Mouse (Mus musculus): ENCODE data around the gene Ptpru.

Gene Ptpru

DNA sequence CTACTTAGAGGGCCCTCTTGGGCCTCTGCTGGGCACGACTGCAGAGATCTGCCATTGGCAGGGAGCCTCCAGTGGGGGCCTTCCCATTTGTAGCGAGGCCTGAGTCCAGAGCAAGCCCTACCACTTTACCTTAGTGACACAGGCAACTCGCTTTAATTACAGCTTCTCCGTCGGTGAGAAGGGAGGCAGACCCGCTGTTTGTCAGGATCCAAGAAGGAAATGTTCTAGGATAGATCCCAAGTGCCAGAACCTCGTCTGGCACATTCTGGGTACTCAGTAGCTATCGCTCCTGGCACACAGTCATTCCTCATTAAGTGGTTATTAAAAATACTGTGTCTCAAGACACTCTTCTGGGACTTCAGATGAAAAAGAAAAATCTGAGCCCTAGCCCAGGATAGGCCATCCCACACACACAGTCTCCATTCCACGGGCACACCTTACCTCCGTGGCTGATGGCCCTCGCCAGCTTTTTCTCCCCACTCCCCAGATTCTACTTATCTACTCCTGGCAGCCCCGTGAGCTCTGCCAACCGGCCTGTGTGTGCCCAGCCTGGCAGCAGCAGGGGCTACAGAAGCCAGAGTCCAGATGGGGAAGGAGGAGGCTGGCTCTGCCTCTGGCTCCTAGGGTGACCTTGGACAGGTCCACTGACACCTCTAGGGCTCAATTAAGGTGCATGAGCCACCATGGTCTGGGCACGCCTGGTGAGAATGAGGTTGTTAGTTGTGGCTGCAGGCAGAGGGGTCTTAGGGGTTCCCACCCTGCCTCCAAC, 41.6 kb downstream of the Ptpru start:
- no peak for DNase-seq (ENCODE audit: extremely low read depth, insufficient read length, low spot score)

DNA sequence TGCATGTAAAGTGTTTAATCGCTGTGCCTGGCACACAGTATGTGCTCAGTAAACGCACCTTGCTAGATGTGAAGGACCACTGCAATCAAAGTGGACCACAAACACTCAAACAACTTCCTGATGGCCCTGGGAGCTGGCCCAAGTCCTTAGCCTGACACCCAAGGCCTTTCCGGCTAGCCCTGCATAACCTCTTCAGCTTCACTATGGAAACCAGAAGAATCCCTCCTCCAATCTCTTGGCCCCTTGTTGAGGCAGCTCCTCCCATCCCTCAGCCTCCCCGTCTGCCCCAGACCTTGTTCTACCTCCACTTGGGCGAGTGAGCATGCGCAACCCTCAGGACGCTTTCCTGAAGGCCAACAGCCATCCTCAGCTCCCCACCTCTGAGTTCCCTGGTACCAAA, 51.3 kb downstream of the Ptpru start:
- no peak for DNase-seq (ENCODE audit: extremely low read depth, insufficient read length, low spot score)

GRCm38 (mm10) chr4:131784034-131784433, 54.1 kb downstream of the Ptpru start:
- no peak for DNase-seq (ENCODE audit: extremely low read depth, insufficient read length, low spot score)

GRCm38 (mm10) chr4:131781023-131781422, 57.1 kb downstream of the Ptpru start:
- DNase-seq (ENCODE audit: extremely low read depth, insufficient read length, low spot score): no peak

GRCm38 (mm10) chr4:131778616-131779275, 59.3 kb downstream of the Ptpru start:
- DNase-seq (ENCODE audit: extremely low read depth, insufficient read length, low spot score): no peak

GRCm38 (mm10) chr4:131771384-131771783, 66.7 kb downstream of the Ptpru start:
- DNase-seq (ENCODE audit: extremely low read depth, insufficient read length, low spot score): no peak

- no peak for DNase-seq (ENCODE audit: extremely low read depth, insufficient read length, low spot score)
Measured at GRCm38 (mm10) chr4:131763911-131764310, 74.2 kb downstream of the Ptpru start.

DNA sequence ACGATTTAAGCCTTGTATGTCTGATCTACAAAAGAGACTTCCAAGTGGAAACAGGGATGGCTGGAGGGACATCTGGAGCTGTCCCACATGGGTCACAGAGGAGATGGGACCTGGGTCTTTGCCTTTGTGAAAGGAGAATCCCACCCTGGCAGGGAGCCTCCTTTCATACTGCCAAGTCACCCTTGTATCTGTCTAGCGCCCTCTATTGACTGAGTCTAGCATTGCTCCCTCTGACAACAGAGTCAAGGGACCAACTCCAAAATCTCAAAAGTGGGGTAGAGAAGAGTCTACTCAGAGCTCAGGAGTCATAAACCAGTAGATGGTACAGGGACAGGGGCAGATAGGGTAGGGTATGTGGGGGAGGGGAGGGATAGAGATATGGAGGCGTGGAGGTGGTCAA, 74.6 kb downstream of the Ptpru start:
- no peak for DNase-seq (ENCODE audit: extremely low read depth, insufficient read length, low spot score)

DNA sequence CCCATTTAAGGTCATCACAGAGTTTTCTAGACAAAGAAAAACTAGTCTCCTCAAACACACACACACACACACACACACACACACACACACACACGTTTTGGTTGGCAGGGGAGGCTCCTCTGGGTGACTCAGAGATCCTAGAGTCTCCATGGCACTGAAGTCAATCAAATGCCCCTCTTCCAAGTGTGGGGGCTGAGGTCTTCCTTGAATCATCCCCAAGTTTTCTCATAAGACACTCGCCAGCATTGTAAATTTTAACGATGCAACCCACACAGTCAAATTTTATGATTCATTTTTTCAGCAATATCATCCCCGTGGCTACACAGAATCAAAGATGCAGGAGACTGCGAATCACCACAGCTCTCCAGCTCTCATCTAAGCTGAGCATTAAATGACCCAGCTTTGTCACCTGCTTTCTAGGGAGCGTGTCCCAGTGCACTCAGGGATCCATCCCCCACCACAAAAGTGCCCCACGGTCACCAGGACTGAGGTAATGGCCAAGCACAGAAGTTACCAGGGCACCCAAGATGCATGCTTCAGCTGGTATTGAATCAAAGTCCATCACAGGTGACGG, 75.8 kb downstream of the Ptpru start:
- no peak for DNase-seq (ENCODE audit: extremely low read depth, insufficient read length, low spot score)

GRCm38 (mm10) chr4:131752204-131752837, 85.8 kb downstream of the Ptpru start:
- no peak for DNase-seq (ENCODE audit: extremely low read depth, insufficient read length, low spot score)

DNA sequence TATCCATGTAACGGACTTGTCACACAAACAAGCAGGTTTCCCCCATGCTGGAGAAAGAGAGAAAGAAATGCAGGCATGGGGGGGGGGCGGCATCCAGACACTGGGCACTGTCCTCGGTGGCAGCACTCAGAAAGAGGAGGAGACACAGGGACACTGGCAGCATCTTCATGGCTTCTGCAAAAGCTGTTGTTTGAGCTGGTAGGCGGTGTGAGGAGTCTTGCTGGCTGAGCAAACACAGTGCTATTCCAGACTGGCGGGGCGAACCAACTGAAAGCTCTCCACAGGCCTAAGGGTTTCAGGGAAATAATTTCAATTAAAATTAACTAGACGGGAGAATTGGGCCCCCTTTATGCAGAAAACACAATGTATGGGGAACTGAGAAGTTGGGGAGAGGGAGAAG, 86.5 kb downstream of the Ptpru start:
- no peak for DNase-seq (ENCODE audit: extremely low read depth, insufficient read length, low spot score)

DNA sequence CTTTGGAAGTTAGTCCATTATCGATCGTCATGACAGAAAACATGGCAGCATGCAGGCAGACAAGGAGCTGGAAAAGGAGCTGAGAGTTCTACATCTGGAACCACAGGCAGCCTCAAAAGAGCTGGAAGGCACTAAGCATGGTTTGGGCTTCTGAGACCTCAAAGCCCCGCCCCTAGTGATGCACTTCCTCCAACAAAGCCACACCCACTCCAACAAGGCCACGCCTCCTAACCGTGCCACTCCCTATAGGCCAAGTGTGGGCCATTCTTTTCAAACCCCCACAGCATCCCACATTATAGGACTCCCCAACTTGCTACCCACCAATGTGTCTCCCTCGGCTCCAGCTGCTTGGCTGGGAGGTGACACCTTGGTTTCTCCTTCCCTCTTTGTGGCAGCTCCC, 88.3 kb downstream of the Ptpru start:
- no peak for DNase-seq (ENCODE audit: extremely low read depth, insufficient read length, low spot score)

DNA sequence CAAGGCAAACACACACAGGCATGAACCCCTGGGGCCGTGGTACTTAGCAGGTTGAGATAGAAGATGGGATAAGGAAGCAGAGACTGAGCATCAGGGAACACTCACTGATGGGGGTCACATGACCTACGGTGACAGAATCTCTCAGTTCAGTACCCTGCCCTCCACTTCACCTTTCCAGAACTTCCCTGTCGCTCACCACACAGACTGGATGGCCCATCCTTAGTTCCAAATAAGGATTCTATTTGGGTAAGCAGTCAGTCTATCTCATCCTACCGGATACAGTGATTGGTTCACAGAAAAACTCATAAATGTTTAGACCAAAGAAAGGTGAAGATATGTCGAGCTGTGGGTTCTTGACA, 93.4 kb downstream of the Ptpru start:
- no peak for DNase-seq (ENCODE audit: extremely low read depth, insufficient read length, low spot score)

GRCm38 (mm10) chr4:131743831-131744684, 94.0 kb downstream of the Ptpru start:
- DNase-seq (ENCODE audit: extremely low read depth, insufficient read length, low spot score): no peak

DNA sequence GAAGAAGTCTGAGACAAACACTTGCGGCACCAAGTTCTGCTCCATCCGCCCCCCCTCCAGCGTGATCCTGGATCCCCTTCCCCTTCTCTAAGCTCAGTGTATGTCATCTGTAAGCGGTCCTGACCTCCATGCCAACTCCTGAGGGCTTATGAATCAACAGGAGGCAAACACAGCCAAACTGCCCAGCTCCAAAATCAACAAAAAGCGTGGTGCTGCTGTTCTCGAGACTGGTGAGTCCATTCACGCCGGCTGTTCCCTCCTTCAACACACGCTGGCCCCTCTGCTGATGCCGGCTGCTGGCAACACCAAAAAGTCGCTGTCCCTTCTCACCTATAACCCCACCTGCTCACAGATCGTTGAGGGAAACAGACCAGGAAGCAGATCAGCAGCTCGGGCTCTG, 95.1 kb downstream of the Ptpru start:
- DNase-seq (ENCODE audit: extremely low read depth, insufficient read length, low spot score): no peak

- no peak for DNase-seq (ENCODE audit: extremely low read depth, insufficient read length, low spot score)
Measured at GRCm38 (mm10) chr4:131740621-131741020, 97.5 kb downstream of the Ptpru start.

DNA sequence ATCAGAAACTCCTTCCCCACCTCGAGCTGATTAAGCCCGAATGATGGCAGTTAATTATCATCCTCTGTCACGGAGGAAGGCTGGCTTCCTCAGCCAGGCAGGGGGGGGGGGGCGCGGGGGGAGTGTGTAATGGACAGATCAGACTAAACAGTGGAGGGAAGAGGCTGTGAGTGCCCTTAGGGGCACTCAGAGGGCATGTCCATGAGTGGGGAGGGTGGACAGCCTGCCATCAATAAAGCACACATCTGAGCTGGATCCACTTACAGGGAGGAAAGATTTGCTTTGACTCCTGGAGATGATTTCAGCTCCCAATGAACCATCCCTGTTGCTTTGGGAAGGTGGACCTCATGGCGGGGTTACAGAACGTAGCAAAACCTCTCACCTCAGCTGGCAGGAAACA, 109.5 kb downstream of the Ptpru start:
- no peak for DNase-seq (ENCODE audit: extremely low read depth, insufficient read length, low spot score)

DNA sequence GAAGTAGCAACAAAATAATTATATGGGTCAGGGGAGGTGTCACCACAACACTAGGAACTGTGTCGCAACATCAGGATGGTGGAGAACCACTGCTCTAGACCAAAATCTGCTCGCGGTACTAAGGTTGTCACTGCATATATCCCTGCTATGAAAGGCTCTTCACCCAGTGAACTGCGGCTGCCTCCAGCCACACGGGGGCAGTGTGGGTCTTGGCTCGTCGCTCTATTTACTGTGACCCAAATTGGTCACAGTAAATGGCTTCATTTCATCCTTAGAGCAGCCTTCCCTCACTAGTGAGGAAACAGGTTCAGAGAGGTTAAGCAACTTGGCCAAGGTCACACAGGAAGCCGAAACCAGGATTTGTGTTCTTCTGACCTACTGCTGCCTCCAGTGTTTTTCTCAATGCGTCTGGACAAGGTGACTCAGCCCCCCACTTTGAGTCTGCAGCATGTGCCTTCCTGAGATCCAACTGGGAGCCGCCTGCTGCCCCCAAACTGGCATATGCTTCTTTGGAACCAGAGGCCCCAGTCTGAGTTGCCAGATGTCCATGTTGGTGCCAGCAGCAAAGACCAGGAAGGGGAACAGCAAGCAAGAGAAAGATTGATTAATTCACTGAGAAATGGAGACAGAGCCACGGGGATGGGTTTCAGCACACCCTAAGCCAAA, 114.5 kb downstream of the Ptpru start:
- DNase-seq (ENCODE audit: extremely low read depth, insufficient read length, low spot score): no peak

DNA sequence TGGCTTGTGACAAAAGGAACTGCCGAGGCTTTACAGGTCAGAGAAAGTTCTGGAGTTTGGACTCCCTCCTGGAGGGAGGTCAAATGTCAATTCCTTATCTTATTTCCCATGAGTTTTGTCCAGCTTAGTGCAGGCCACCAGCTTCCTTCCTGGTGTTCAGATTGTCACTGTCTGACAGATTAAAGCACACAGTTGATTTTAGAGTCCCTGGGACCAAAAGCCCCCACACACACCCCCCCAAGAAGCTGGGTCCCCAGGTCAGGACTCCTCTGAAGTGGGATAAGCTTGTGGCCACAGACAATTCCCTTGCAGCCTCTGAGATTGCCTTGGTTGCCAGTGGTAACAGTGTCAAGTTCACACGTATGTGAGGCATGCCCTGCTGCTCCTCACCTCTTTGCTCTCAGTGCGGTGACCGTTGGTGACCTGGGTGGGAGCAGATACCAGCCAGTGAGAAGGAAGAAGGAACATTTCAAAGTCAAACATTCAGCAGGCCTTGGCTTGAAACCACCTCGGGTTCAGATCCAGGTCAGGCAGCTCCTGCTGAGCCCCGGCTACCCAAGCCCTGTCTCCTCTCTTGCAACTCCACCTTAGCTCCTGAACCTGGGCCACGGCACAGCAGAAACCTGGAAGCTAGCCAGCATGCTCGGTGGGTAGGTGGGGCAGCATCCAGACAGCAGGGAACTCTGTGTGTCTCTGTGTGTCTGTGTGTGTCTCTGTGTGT, 115.8 kb downstream of the Ptpru start:
- DNase-seq (ENCODE audit: extremely low read depth, insufficient read length, low spot score): no peak

GRCm38 (mm10) chr4:131719151-131719550, 118.9 kb downstream of the Ptpru start:
- DNase-seq (ENCODE audit: extremely low read depth, insufficient read length, low spot score): no peak
